Mouse (Mus musculus) layer of hippocampus, adult 9-10 months (tissue): ENCODE data around the gene Trove2.
"Not testable (repeated sequence)": the region's sequence is repeated elsewhere in the genome, so short reads cannot be mapped to it uniquely, and the experiment has no call there.

Source experiments
- DNase-seq: peaks from one replicate; pipeline ENCODE4 v3.0.0; 2022; ENCODE audit warnings: low spot score

The Trove2 gene

DNA sequence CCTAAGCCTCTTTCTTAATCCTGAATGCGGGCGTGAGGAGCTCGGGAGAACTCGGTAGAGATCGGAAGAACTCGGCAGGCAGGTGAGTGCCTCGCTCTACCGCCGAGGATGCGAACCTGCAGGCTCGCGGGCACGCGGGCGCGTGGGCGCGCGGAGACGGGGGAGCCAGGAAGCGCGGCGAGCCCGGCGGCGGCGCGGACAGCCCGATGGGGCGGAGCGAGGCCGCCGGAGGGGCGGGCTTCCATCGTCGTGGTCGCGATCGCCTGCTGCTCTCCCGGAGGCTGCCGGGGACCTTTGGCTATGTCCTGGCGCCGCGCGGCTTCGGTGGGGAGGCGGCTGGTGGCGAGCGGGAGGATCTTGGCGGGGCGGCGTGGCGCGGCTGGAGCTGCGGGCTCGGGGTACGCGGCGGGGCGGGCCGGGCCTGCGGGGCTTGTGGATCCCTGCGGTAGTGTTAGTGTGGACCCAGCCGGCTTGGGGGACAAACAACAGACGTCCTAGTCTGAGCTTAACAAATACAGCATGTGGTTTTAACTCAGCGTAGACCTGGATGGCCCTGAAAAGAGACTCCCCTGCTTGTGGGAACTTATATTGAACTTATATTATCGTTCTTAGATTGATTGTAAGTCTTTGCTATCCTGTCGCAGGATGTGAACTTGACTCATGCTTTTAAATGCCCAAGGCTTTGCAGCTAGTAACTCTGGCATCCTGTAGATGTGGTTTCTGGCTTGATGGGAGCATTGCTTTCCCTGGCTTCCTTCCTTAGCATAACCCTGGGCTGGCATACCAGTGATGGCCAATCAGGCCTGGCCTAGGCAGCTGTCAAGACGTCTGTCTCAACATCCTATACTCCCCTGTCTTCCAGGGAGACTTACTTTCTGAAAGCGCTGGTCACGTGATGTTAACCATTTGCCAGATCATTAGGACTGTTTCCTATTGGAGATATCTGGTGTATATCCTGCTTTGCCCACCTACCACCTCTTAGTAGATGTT, 37.2 kb downstream of the Trove2 start:
- peak; percentile 49 for DNase-seq

DNA sequence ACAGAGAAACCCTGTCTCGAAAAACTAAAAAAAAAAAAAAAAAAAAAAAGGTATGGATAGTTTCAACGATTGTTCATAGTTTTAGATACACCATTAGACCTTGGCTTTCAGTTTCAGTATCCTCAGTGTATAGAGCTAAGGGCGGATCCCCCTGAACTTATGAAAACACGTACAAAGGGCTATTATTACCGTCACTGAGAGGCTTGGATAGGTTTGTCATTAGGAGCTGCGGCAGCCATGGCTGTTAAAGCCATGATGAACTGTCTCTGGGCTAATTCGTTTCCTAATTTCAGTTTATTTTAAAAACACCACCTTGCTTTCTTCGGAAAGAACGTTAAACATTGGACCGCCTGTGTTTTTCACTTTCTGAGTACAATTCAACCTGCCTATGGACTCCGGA, 38.1 kb downstream of the Trove2 start:
- no peak for DNase-seq

DNA sequence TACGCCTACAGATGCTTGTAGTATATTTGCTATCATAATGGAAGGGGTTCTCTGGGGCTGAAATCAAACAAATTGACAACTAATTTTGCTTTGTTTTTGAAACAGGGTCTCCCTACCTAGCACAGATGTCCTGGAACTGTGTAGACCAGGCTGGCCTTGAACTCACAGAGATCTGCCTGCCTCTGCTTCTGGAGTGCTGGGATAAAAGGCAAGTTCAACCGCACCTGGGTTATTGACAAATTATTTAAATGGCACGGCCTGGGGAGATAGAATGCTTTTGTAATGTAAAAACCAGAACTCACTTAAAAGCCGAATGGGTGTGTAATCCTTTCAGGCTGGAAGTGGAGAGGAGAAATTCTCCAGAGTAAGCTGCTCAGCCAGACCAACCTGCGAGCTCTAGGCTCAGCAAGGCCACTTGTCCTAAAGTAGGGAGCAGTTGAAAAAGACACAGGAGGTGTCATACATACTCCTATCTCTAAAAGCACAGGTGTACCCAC, 42.9 kb downstream of the Trove2 start:
- DNase-seq, result no peak

DNA sequence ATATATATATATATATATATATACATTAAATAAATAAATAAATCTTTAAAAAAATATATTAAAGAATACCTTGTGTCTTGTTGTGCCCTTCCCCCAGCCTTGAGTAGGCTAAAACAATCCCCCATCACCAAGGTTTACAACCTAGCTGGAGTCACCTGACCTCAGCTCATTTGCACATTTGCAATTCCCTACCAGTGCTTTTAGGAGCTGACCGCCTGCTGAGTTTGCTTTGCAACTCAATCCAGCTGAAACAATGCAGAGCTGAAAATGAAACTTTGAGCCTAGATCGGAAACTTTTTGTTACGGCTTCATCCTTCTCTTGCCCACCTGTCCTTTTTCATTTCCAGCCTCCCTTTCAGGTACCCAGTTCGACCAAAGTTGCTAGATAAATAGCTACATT, 45.2 kb downstream of the Trove2 start:
- DNase-seq, result no peak

DNA sequence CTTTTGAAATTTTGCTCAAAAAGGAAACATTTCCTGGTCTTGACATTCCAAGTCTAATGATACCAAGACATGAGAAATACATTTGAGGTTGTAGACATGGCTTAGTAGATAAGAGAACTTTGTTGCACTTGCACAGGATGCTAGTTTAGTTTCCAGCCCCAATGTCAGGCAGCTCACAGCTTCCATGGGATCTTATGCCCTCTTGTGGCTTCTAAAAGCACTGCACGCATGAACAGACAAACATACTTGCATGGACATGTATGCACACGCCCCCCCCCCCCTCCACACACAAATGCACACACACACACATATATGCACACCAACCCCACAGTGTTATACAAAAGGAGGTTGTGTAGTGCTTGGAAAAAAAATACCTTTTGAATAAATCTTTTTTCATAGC, 46.0 kb downstream of the Trove2 start:
- no peak for DNase-seq

DNA sequence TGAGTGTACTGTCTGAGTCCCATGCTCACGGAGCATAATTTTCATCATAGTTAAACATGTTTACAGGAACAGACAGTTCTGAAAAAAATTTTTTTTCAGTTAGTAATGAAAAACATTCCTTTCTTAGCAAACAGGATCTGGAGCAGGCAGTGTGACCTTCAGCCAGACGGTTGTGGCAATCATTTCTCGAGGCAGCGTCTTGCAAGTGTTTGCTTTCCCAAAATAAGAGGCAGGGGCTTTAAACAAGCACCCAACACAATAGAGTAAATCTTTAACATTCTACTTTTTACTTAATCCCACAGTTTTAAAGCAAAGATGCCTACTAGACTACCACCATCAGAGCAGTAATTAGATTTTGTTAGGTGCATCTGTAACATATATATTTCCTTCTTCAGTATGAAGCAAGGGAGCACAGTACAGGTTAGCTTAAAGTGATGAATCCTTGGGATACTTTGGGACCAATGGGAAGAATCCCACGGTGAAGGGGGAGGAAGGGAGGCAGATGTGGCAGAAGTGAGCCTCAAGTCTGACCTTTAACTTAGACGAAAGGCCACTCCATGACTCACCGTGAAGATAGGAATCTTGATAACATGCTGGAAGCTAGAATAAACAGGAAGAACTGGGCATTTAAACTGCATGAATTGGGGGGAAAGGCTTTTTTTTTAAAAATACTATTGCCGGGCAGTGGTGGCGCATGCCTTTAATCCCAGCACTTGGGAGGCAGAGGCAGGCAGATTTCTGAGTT, 49.0 kb downstream of the Trove2 start:
- no peak for DNase-seq

DNA sequence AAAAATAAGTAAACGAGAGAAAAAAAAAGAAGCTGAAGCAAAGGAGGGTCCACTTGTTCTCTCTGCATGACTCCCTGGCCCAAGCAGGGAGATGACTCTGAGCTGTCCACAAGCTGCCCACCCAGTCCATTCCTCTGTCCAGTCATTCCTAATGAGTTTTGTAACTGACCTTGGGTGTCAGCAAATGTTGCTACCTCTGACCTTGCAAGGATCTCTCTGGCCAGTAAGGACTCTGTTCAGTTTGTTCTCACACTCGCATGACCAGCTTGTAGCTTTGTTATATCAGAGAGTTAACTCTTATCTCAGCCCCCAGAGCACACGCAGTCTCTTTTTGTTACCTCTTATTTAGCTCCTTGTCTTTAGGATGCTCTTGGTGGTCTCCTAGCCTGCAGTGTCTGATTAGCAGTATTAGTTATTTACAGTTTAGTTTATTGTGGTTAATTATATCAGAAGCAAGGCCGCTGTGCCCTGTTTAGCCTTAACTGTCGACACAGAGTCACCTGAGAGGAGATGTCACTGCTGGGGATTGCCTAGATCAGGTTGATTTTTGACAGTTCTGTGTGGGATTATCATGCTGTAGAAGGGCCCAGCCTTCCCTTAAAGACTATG, 52.3 kb downstream of the Trove2 start:
- no peak for DNase-seq

DNA sequence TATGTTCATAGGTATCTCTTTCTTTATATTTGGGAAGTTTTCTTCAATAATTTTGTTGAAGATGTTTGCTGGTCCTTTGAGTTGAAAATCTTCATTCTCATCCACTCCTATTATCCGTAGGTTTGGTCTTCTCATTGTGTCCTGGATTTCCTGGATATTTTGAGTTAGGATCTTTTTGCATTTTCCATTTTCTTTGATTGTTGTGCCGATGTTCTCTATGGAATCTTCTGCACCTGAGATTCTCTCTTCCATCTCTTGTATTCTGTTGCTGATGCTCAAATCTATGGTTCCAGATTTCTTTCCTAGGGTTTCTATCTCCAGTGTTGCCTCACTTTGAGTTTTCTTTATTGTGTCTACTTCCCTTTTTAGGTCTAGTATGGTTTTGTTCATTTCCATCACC, 60.8 kb downstream of the Trove2 start, which contains the start of gene Glrx2:
Glrx2 (plus strand) TSS at position 301 of the 400 bp plus-strand sequence.
- not testable (repeated sequence) for DNase-seq

DNA sequence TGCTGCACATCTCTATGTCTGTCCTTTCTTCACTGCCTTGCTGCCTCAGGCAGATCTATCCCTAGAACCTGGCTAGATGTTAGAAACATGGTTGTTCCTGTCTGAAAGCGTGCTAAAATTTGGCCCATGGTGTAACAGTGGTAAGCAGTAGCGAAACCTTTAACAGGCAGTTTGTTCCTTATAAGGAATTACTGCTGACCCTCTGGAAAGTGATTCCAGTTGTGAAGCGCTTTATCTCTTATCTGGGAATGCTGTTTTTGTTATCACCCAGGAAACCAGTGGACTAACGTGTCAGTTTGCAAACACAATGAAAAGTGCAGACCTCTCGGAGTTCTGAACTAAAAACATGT, 66.3 kb downstream of the Trove2 start:
- no peak for DNase-seq

DNA sequence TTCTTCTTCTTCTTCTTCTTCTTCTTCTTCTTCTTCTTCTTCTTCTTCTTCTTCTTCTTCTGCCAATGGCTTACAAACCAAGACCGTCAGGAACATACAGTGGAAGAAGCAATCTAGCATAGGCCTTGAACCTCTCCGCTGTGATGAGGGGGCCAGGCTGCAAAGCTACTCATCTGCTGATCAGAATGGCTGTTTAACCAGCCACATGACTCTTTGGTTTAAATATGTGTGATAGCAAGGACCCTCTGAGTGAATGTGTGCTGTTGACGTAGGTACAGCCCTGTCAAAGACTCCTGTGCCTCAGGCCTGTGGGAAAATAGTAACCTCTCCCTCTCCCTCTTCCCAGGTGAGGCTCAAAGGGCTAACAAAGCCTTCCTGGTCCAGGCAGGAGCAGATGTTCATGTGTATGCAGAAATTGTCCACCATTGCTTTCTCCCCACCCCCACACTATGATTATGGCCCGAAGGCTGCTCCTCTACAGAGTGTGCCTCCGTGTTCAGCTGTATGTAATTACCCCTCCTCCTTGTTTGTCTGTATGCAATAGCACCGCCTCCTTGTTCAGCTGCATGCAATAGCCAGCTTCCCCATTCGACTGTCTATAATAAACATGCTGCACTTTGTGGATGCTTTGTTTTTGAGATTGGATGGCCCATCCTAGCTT, 66.8 kb downstream of the Trove2 start:
- no peak for DNase-seq

DNA sequence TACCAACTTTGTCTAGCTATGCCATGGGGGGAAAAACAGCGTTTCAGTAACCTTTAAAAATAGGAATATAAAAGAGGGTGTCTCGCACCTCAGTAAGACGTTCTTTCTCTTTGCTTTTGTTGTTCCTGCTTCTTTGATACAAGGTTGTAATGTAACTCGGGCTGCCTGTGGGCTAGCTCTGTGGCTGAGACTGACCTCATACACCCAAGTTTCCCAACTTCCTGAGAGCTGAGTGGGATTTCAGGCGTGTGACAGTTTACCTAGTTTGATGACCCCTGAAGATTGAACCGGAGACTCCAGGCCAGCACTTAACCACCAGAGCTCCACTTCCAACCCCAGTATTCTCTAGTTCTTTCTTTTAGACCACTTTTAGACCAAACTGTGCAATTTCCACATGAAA, 68.5 kb downstream of the Trove2 start:
- DNase-seq, result no peak

DNA sequence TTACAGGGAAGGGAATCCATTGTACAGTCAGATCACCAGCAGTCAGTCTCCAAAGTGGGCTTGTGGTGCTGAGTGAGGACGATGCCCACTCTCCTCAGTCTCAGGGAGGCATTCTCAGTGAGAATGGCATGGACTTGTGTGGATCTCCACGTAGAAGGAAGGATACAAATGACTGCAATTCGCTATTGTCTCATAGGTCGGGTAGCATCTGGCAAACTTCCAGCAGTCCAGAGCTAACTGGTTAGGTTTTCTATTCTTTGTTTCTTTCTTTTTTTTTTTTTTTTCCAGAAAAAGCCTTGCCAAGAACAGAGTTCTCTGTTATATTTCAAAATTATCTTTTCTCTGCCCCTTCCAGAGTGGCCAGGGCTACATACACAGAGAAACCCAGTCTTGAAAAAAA, 69.9 kb downstream of the Trove2 start:
- DNase-seq, result no peak

DNA sequence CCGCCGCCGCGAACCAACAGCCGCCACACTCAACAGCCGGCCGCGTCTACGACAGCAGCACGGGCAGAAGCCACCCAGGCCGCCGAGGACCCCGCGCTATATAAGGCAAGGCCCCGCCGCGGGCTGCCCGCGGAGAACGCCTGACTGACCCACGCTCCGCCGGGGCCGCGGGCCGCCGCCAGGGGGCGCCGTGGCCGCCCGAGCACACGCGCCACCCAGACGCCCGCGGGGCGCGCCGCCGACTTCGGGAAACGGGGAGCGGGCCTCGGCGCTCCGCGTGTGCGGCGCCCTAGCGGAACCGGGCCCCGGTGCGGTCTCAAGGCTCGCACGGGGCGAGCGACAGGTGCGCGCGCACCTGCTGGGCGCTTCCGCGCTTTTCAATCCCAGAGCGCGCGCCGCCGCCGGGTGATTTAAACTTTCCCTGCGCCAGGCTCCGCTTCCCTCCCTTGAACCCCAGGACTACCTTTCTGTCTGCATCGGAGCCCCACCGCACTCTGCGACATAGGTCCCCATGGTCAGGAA, 74.1 kb downstream of the Trove2 start, which contains the start of gene Cdc73:
Cdc73 (minus strand) TSS at position 153 of the 522 bp plus-strand sequence.
- DNase-seq, result peak; percentile 71

DNA sequence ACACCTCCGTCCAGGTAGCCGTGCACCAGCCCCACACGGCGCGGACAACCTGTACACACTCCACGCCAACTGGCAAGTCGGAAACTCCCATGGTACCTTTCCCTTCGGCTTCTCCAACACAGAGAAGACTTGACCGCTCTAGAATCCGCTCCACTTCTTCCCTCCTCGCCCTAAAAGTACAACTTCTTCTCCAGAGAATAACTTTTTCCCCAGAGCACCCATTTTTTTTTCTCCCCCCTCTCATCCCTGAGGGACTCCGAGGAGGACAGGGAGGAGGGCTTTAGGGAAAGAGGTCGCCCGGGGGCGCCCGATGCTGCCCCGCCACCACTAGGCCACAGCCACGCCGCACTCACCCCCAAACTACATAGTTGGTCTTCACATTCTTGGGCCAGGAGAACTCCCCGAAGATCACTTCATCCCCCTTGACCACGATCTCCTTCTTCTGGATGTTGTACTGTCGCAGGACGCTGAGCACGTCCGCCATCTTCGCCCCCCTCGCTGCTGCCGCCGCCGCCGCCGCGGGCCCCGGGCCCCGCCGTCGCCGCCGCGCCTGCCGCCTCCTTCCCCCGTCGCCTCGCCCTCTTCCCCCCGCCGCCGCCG, 74.6 kb downstream of the Trove2 start:
- DNase-seq, result no peak

DNA sequence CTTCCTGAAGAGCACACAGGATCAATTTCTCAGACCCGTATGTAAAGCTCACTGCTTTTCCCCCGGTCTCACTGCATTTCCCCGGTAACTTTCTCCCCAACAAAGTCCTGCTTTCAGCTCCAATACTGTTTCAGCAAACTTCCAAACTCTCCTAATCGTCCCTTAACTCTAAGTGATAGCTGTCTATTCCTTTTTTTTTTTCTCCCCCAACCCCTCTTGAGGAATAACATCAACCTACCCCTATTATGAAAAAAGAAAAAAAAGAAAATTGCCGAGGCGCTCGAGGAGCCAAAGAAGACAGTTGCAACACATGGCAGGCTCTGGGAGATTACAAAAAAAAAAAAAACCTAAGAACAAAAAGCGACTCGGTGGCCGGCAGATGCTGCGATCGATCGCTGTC, 75.1 kb downstream of the Trove2 start:
- no peak for DNase-seq
